Mouse (Mus musculus) lung, embryonic 15.5 days (tissue): ENCODE data around the gene Kbtbd12. TPM values are rescaled to one million over a fixed set of nuclear protein-coding genes. Genes with fewer than 3 reads are reported as not detected.
A peak's percentile ranks its signal among the peaks of the same experiment; 100 is the strongest.

ENCODE experiments used
- ATAC-seq: fragments of 200-750 bp; cut with Nextera tagmentation; 2 replicates; pipeline ENCODE4 v1.8.0; 2017; ENCODE audit warnings: moderate number of reproducible peaks, borderline replicate concordance; ENCODE audit not compliant: low FRiP score, low TSS enrichment; ENCODE audit errors: extremely low read depth
- H3K27ac ChIP-seq: fragments of 300-500 bp; sonication (generic); 2 replicates; pipeline ENCODE4 v1.5.1; 2015; ENCODE audit warnings: moderate library complexity, mild to moderate bottlenecking, inconsistent platforms
- H3K27me3 ChIP-seq: fragments of 300-500 bp; sonication (generic); 2 replicates; pipeline ENCODE4 v1.6.1; 2015; ENCODE audit warnings: inconsistent platforms
- H3K36me3 ChIP-seq: fragments of 300-500 bp; sonication (generic); 2 replicates; pipeline ENCODE4 v1.6.1; 2015; ENCODE audit warnings: inconsistent platforms
- H3K4me1 ChIP-seq: fragments of 300-500 bp; sonication (generic); 2 replicates; pipeline ENCODE4 v1.6.1; 2015; ENCODE audit warnings: inconsistent platforms
- H3K4me2 ChIP-seq: fragments of 300-500 bp; sonication (generic); 2 replicates; pipeline ENCODE4 v1.6.1; 2015; ENCODE audit warnings: inconsistent platforms, mild to moderate bottlenecking, moderate library complexity
- H3K4me3 ChIP-seq: fragments of 300-500 bp; sonication (generic); 2 replicates; pipeline ENCODE4 v1.5.1; 2015; ENCODE audit warnings: mild to moderate bottlenecking, inconsistent platforms
- H3K9ac ChIP-seq: fragments of 300-500 bp; sonication (generic); 2 replicates; pipeline ENCODE4 v1.6.1; 2015; ENCODE audit warnings: inconsistent platforms
- H3K9me3 ChIP-seq: fragments of 300-500 bp; sonication (generic); 2 replicates; pipeline ENCODE4 v1.6.1; 2016; ENCODE audit warnings: inconsistent platforms
- WGBS: fragments of 180-500 bp; shearing (Covaris S2); methylation state at CpG from one replicate; pipeline ENCODE4 v1.1.7; 2015; 5-methylcytosine and 5-hydroxymethylcytosine counted together
- polyA plus RNA-seq: library from polyadenylated mRNA; unstranded; fragments of >200 nt; fragmentation: Nextera tagmentation; extraction: Ambion mirVana; gene quantifications from 2 replicates; pipeline ENCODE4 v1.2.1, GENCODE M21; 2015

Kbtbd12 gene
- polyA plus RNA-seq, 1 experiment from 2014 or later = 1.4 TPM

DNA sequence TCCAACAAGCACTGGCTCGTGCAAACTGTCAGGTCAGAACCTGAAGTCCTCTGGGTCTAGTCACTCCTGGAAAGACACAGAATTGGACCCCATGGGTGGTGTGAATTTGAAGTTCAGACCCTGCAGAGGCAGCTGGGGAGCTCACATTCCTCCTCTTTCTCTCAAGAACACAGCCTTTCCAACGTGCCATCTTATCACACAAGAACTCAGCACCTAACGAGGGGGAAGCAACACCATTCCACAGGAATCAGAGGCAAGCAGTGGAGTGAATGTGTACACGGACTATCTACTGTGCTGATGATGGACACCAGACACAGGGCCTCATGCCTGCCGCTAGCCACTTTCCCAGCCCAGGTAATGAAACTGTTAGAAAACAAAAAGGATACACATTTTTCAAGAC is 121.1 kb downstream of the Kbtbd12 start:
- Histone ChIP-seq H3K4me2 (peak overlapping the region; percentile 77), H3K4me3 (peak overlapping the region; percentile 76), H3K9me3 (no peaks in the 10 kb centered on the region), H3K27me3 (no peaks in the 10 kb centered on the region), H3K9ac (peak overlapping the region; percentile 87; the same call in 1 of the 2 replicates), H3K27ac (no peak overlapping the region), H3K36me3 (peaks cover 45% of the 10 kb centered on the region), H3K4me1 (peaks cover 30% of the 10 kb centered on the region)
- WGBS = 54% methylated on average over 5 of the region's 5 CpGs
- no peak for ATAC-seq

DNA sequence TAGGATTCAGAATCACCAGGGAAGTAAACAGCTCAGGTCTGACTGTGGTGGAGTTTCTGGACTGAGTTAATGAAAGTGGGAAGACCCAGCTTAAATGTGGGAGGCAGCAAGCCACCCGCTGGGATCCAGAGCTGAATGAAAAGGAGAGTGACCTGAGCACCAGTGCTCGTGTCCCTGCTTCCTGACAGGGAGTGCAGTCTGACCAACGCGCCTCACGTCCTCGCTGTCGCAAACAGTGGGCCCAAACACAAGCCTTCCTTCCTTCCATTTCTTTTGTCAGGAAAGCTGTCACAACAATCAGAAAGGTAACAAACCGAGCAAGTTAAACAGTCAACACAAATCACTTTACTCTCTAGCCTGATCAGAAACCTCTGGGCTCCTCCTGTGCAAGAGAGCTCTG is 121.8 kb downstream of the Kbtbd12 start:
- H3K9me3 ChIP-seq = no peaks in the 10 kb centered on the region
- H3K27ac ChIP-seq = no peak overlapping the region
- peaks cover 52% of the 10 kb centered on the region for H3K36me3 ChIP-seq
- peaks cover 30% of the 10 kb centered on the region for H3K4me1 ChIP-seq
- no peak overlapping the region for H3K4me3 ChIP-seq
- no peak overlapping the region for H3K4me2 ChIP-seq
- no peaks in the 10 kb centered on the region for H3K27me3 ChIP-seq
- no peak for ATAC-seq
- WGBS = 80% methylated on average over 8 of the region's 8 CpGs
- no peak overlapping the region for H3K9ac ChIP-seq

DNA sequence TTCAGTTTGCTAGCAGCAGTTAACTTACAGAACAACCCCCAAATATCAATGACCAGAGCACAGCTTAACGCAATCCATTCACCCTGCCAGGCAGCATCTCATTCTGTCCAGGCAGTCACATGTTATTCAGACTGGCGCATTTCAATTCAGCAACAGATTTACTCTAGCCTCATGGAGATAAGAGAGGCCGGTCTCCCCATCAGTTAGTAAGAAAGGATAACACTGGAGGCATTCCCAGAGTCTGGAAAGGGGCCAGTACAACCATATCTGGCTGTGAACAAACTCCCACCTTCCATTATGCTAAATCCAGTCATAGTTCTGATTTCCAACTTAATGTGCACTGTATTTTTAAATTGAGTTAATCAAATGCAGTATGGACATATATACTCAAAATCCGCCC is 123.2 kb downstream of the Kbtbd12 start:
- Histone ChIP-seq H3K36me3 (peaks cover 66% of the 10 kb centered on the region), H3K9ac (no peak overlapping the region), H3K4me1 (peaks cover 25% of the 10 kb centered on the region), H3K4me2 (no peak overlapping the region), H3K4me3 (no peak overlapping the region), H3K27me3 (no peaks in the 10 kb centered on the region), H3K9me3 (no peaks in the 10 kb centered on the region), H3K27ac (no peak overlapping the region)
- 66% methylated on average over 4 of the region's 4 CpGs for WGBS
- ATAC-seq = no peak

DNA sequence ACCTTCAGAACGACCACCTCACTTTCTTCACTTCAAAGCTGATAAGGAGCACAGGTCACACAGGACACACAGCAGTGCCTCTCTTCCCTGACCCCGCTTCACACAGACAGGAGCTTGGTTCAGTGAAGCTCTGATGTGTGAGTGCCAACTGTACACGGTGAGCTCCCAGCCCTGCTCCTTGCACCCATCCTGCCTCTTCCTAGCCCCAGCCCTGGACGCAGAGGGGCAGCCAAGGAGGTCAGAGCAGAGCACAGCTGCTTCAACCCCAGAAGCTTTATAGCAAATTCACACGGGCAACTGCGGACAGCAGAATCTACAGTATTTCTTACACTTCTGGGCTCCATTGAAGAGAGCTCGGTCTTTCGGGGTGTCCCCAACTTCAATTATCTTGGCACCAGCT is 123.8 kb downstream of the Kbtbd12 start:
- Histone ChIP-seq H3K9ac (no peak overlapping the region), H3K9me3 (no peaks in the 10 kb centered on the region), H3K27ac (no peak overlapping the region), H3K4me1 (peaks cover 21% of the 10 kb centered on the region), H3K36me3 (peaks cover 70% of the 10 kb centered on the region), H3K4me2 (no peak overlapping the region), H3K4me3 (no peak overlapping the region), H3K27me3 (no peaks in the 10 kb centered on the region)
- WGBS = 84% methylated on average over 8 of the region's 8 CpGs
- ATAC-seq = no peak

DNA sequence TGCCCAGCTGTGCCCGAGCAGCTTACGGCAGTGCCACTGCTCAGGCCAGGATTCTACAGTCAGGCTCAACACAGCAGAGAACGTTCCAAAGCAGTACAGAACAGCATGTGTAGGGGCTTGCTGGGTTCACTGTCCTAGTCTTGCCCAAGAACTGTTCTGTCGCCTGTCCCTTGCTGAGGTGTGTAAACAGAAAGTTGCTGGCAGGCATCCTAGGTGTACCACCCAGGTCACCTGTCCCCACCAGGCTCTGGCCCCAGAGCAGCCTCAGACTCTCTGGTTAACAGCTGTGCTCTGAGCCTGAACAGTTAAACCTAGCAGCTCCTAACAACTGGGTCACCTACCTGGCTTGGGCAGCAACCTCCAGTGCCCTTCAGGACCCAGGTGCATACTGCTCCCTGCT is 134.7 kb downstream of the Kbtbd12 start:
- Histone ChIP-seq H3K36me3 (peaks cover 59% of the 10 kb centered on the region), H3K9ac (no peak overlapping the region), H3K27ac (no peak overlapping the region), H3K9me3 (no peaks in the 10 kb centered on the region), H3K27me3 (no peaks in the 10 kb centered on the region), H3K4me3 (no peak overlapping the region), H3K4me2 (no peak overlapping the region), H3K4me1 (peaks cover 7% of the 10 kb centered on the region)
- 86% methylated on average over 4 of the region's 4 CpGs for WGBS
- no peak for ATAC-seq

DNA sequence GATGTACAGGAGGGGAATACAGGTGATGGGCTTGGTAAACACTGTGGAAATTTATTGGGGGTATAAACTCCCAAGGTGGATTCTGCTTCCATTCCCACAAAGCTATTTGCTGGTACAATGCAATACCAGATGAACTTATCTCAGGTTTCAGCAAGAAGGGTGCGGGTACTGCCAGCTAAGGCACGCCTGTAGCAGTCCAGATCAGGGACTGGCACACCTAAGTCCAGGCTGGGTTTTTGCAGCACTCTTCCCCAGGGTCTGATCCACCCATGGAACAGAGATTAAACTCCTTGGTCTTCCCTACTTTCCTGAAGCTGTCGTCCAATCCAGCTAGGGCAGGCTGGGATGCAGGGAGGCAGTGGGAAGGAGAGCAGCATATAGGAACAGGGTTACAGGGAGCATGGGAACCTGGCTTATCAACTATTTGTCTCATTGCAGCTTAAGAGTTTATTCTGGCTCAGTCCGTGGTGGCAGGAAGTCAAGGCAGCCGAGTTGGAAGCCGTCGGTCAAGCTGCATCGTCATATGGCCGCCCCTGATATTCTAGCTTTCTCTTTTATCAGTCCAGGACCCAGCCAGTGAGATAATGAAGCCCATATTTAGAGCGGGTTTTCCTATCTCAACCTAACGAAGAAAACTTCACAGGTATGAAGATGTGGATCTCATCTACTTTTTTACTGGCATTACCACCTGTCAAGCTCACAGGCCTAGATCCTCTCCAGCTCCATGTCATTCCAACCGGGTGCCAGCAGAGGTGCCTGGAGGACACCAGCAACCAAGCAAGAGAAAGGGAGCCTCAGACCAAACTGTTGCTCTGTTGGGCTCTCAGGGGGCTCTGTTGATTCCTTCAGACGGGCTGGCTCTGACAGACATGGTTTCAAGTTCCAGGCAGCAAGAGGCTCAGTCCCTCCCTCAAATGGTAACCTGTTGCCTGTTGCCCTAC is 135.4 kb downstream of the Kbtbd12 start:
- H3K4me2 ChIP-seq = no peak overlapping the region
- H3K36me3 ChIP-seq = peaks cover 57% of the 10 kb centered on the region
- H3K27me3 ChIP-seq = no peaks in the 10 kb centered on the region
- no peak overlapping the region for H3K27ac ChIP-seq
- no peak for ATAC-seq
- no peak overlapping the region for H3K4me3 ChIP-seq
- no peak overlapping the region for H3K9ac ChIP-seq
- no peaks in the 10 kb centered on the region for H3K9me3 ChIP-seq
- H3K4me1 ChIP-seq = peaks cover 7% of the 10 kb centered on the region
- 60% methylated on average over 13 of the region's 13 CpGs for WGBS

DNA sequence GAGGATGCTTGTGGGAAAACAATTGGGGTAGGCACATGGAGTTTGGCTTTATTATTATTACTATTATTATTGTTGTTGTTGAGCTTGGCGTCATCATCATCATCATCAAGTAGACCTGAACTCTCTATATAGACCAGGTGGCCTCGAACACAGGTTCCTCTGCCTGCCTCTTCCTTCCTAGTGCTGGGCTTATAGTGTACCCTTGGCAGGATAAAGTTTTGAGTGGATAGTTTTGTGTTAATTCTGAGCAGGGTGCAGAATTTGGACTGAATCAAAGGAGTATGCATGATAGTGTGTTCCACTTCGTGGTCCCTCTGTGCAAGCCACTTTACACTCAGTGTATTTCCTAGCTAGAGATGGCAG is 137.4 kb downstream of the Kbtbd12 start:
- no peaks in the 10 kb centered on the region for H3K27me3 ChIP-seq
- ATAC-seq = no peak
- peak overlapping the region; percentile 98 for H3K4me2 ChIP-seq
- H3K36me3 ChIP-seq = peaks cover 47% of the 10 kb centered on the region
- H3K4me3 ChIP-seq = peak overlapping the region; percentile 52
- peaks cover 7% of the 10 kb centered on the region for H3K4me1 ChIP-seq
- H3K27ac ChIP-seq = no peak overlapping the region
- no peaks in the 10 kb centered on the region for H3K9me3 ChIP-seq
- 11% methylated on average over 3 of the region's 3 CpGs for WGBS
- H3K9ac ChIP-seq = peak overlapping the region; percentile 48; the same call in 1 of the 2 replicates

DNA sequence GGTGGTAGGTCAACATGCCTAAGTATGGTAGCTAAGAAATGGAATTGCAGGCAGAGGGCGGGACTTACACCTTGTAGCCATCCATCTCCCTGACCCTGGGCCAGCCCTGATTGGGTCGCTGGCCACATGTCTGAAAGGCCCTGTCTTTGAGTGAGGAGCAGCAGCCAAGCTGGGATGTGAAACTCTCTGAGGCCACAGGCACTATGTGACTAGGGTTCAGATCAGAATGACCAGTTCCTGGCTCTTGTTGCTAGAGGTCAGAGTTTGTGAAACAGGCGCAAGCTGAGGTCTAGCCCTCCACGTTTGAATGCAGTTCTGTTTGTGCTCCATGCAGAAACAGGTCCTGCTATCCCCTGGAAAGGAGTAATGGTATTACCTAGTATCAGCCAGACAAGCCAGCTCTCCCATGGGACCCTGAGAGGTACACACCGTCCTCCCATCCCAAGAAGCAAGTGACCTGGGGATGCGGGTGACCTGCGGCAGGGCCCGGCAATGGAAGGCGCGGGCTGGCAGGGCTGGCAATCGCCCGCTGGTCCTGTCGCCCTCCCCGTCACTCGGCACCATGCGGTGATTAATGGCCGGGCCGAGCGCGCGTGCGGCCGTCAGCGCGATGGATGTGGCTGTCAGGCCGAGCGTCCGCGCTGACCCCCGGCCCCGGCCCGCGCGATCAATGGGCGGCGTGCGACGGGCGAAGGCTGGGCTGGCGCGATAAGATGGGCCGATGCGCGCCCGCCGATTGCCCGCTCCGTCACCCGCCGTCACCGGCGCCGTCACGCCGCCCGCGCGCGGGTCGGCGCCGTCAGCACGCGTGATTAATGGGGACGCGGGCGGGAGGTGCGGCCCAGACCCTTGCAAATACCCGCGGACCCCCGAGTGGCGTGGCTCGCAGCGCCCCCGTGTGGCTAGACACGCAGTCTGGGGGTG is 138.0 kb downstream of the Kbtbd12 start:
- Histone ChIP-seq H3K4me2 (peak overlapping the region; percentile 98), H3K27ac (no peak overlapping the region), H3K36me3 (peaks cover 40% of the 10 kb centered on the region), H3K27me3 (no peaks in the 10 kb centered on the region), H3K4me1 (peaks cover 7% of the 10 kb centered on the region), H3K9ac (peak overlapping the region; percentile 48), H3K9me3 (no peaks in the 10 kb centered on the region), H3K4me3 (peak overlapping the region; percentile 52)
- ATAC-seq = peak; percentile 67
- 2% methylated on average over 64 of the region's 76 CpGs for WGBS

Other genes with a start within 250 kb of the Kbtbd12 start
- gene Eefsec, start 191.4 kb downstream of the Kbtbd12 start, polyA plus RNA-seq = 37.7 and 42.4 TPM in 2 replicates
- gene Ruvbl1, start 172.5 kb downstream of the Kbtbd12 start, polyA plus RNA-seq = 147 and 148 TPM in 2 replicates
- 236 and 241 TPM in 2 replicates for gene Sec61a1, start 119.0 kb downstream of the Kbtbd12 start, polyA plus RNA-seq
- gene Mgll, start 86.5 kb upstream of the Kbtbd12 start, polyA plus RNA-seq = 75.8 and 76.7 TPM in 2 replicates
- 36.7 and 42.9 TPM in 2 replicates for gene Abtb1, start 204.0 kb upstream of the Kbtbd12 start, polyA plus RNA-seq
- 47.1 and 49.3 TPM in 2 replicates for gene Podxl2, start 237.1 kb upstream of the Kbtbd12 start, polyA plus RNA-seq